Mouse (Mus musculus) ES-E14 (cell line): Measurements from ENCODE around the gene Atrn. TPM values are rescaled to one million over a fixed set of nuclear protein-coding genes. Genes with fewer than 3 reads are reported as not detected.

Experiments
- DNase-seq: peaks from one replicate; pipeline ENCODE4 v3.0.0-alpha.2; 2013; ENCODE audit warnings: low read depth, low spot score
- H3K27ac ChIP-seq: 2 replicates; pipeline ENCODE4 v1.5.1; 2012; ENCODE audit warnings: low read depth, mild to moderate bottlenecking, low read length, moderate library complexity, mixed read lengths; ENCODE audit not compliant: poor library complexity, insufficient read depth, severe bottlenecking
- H3K36me3 ChIP-seq: 2 replicates; pipeline ENCODE4 v1.6.1; 2012; ENCODE audit warnings: mild to moderate bottlenecking, low read length, moderate library complexity, mixed read lengths; ENCODE audit not compliant: control insufficient read depth, poor library complexity, insufficient read depth, severe bottlenecking
- H3K4me1 ChIP-seq, 2 experiments: fragments of 150-350 bp in 1 of 2; sonication (generic) in 1 of 2; 2 replicates each; pipeline ENCODE4 v1.6.1; 2012; ENCODE audit warnings: low read length in 2 of 2, mild to moderate bottlenecking in 1 of 2, mixed read lengths in 1 of 2; ENCODE audit not compliant: control insufficient read depth in 2 of 2, insufficient read depth in 2 of 2, poor library complexity in 1 of 2
- H3K4me3 ChIP-seq, 2 experiments: fragments of 150-350 bp in 1 of 2; sonication (generic) in 1 of 2; 2 replicates each; pipeline ENCODE4 v1.5.1; 2012; ENCODE audit warnings: low read length in 2 of 2, low read depth in 1 of 2, mild to moderate bottlenecking in 1 of 2, mixed read lengths in 1 of 2; ENCODE audit not compliant: insufficient read depth in 1 of 2, poor library complexity in 1 of 2, severe bottlenecking in 1 of 2
- H3K9ac ChIP-seq: 2 replicates; pipeline ENCODE4 v1.6.1; 2012; ENCODE audit warnings: low read depth, mild to moderate bottlenecking, low read length, mixed read lengths; ENCODE audit not compliant: poor library complexity, insufficient read depth, severe bottlenecking
- H3K9me3 ChIP-seq: fragments of 150-350 bp; sonication (generic); 2 replicates; pipeline ENCODE4 v1.6.1; 2012; ENCODE audit warnings: low read depth, mild to moderate bottlenecking, low read length; ENCODE audit not compliant: control insufficient read depth, insufficient read depth
- CHD2 ChIP-seq: IDR thresholded peaks from 2 replicates; pipeline ENCODE4 v1.6.1; 2014; ENCODE audit warnings: mild to moderate bottlenecking, low read depth, low read length, inconsistent platforms
- HCFC1 ChIP-seq: IDR thresholded peaks from 2 replicates; pipeline ENCODE4 v1.6.1; 2012; ENCODE audit warnings: low read length, inconsistent platforms, borderline replicate concordance; ENCODE audit not compliant: insufficient read depth
- MAFK ChIP-seq: IDR thresholded peaks from 2 replicates; pipeline ENCODE4 v1.6.1; 2014; ENCODE audit warnings: mild to moderate bottlenecking, low read depth, low read length, inconsistent platforms; ENCODE audit not compliant: insufficient read depth
- ZC3H11A ChIP-seq: IDR thresholded peaks from 2 replicates; pipeline ENCODE4 v1.6.1; 2012; ENCODE audit warnings: low read depth, mild to moderate bottlenecking, inconsistent platforms, low read length, borderline replicate concordance
- ZNF384 ChIP-seq: IDR thresholded peaks from 2 replicates; pipeline ENCODE4 v1.6.1; 2012; ENCODE audit warnings: low read depth, low read length, inconsistent platforms
- in situ Hi-C, 2 experiments: fragments of 600-800 bp; cut with MboI; formaldehyde crosslinking; loops; one replicate each; pipeline ENCODE4 v1.15.1; 2025; ENCODE audit warnings: low sequenced_read_pairs in 2 of 2, inconsistent platforms in 1 of 2; ENCODE audit not compliant: unreplicated experiment in 2 of 2
- total RNA-seq: library from RNA; depleted of rRNA; stranded (reverse); fragments of 300-350 nt; gene quantifications from 2 replicates; pipeline ENCODE4 v1.2.3, GENCODE M21; 2012

Atrn gene
- total RNA-seq, 1 experiment, result 17.0 TPM

DNA sequence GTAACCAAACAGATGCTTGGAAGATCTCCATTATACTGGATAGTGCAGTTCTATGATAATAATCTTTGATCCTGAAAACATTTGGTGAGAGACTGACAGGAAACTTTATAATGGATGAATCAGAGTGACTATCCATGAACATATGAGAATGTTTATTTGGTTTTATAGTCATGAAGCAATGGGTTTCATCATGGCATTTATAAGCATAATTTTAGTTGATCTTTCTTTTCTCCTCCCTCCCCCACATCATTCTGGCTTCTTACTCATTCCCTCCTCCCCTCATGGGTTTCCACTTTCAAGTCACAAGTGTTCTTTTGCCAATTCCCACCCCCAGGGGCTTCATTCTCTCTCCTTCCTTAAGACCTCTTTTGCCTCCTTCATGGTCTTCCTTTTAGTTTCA is 19.3 kb upstream of the Atrn start:
- DNase-seq, result no peak
- Histone ChIP-seq H3K4me3 (no peak overlapping the region), H3K27ac (no peak overlapping the region)

DNA sequence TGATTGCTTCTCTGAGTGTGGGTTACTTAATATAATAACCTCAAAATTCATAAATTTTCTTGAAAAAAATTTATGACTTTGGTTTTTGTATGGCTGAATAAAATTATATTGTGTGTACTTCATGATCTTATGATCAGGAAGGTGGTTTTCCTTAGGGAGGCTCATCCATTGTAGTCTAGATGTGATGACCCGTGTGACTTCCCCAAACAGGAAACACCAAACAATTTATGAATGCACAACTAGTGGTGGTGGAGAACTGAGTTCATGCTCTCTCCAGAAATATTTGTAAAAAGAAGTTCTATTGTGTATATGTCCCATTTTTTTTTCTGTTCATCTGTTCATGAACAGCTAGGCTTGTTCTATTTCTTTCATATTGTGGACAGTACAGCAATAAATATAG is 18.8 kb upstream of the Atrn start:
- TF ChIP-seq ZC3H11A (no peak), ZNF384 (no peak), CHD2 (no peak), HCFC1 (no peak), MAFK (no peak)
- Histone ChIP-seq H3K4me1 (no peaks in the 10 kb centered on the region), H3K9me3 (no peaks in the 10 kb centered on the region), H3K27ac (no peak overlapping the region), H3K9ac (no peak overlapping the region), H3K36me3 (no peaks in the 10 kb centered on the region), H3K4me3 (no peak overlapping the region)
- in situ Hi-C loops, result no loop called here
- no peak for DNase-seq

More for the DNA sequence above, 19.3 kb upstream of the Atrn start:
- Histone ChIP-seq H3K9ac (no peak overlapping the region), H3K36me3 (no peaks in the 10 kb centered on the region), H3K9me3 (no peaks in the 10 kb centered on the region), H3K4me1 (no peaks in the 10 kb centered on the region)
- TF ChIP-seq ZNF384 (no peak), MAFK (no peak), HCFC1 (no peak), CHD2 (no peak)
- in situ Hi-C loops, result no loop called here

DNA sequence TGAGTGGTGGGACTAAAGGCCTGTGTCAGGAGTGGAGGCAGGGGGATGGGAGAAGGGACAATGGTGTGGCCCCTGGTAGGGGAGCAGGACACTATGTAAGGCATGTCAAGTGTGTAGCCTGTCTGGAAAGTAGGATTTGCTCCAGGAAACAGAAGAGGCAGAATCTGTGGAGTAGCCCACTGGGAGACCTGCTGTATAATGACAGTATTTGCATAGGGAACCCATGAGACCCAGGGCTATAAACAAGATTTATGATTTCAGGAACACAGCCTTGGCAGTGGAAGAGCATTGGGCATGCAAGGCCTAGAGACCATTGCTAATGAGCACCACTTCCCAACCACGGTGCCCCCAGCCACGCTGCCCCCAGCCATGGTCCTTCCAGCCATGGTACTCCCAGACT is 9.4 kb upstream of the Atrn start:
- Histone ChIP-seq H3K9ac (no peak overlapping the region), H3K27ac (no peak overlapping the region), H3K9me3 (no peaks in the 10 kb centered on the region), H3K4me1 (peaks cover 0 to 3% of the 10 kb centered on the region in 2 experiments; a peak in 1 of 4 replicates), H3K4me3 (no peak overlapping the region), H3K36me3 (no peaks in the 10 kb centered on the region)
- no peak for DNase-seq
- in situ Hi-C loops, result no loop called here
- no peak for TF ChIP-seq MAFK
- no peak for TF ChIP-seq HCFC1
- TF ChIP-seq ZNF384, result no peak
- TF ChIP-seq ZC3H11A, result no peak

DNA sequence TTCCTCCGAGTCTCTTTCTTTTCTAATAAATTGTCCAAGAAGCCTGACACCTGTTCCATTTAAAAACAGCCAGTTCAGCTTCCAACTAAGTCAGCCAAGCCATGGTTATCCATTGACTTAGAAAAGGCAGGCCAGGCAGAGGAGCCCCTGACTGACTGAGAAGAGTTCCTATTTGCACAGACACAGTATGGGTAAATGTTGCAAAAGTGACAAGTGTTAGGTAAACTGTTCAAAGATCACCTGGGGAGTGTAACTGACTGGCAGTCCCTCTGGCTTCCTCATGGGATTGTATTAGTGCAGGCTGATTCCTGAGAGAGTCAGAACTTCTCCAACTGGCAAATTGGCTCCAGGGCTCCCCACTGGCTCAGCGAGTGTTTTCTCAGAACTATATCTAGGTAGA is 8.4 kb upstream of the Atrn start:
- H3K9ac ChIP-seq, result no peak overlapping the region
- no peaks in the 10 kb centered on the region for H3K36me3 ChIP-seq
- in situ Hi-C loops, result no loop called here
- H3K9me3 ChIP-seq, result no peaks in the 10 kb centered on the region
- peaks cover 0 to 3% of the 10 kb centered on the region in 2 experiments; a peak in 1 of 4 replicates for H3K4me1 ChIP-seq
- H3K27ac ChIP-seq, result no peak overlapping the region
- no peak for DNase-seq
- no peak overlapping the region for H3K4me3 ChIP-seq
- TF ChIP-seq ZNF384 (no peak), MAFK (no peak), ZC3H11A (no peak), CHD2 (no peak), HCFC1 (no peak)

DNA sequence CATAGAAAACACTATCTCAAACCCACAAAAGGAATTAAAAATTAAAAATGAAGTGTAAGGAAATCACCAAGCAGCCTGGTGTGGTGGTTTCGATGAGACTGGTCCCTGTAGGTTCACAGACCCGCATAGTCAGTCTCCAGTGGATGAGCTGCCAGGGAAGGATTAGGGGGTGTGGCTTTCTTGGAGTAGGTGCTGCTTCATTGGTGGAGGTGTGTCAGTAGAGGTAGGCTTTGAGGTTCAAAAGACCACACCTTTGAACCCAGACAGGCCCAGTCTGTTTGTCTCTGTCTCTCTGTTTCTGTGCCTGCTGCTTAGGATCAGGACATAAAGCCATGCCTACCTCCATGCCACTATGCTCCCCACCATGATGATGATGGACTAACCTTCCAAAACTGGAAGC is 7.5 kb upstream of the Atrn start:
- DNase-seq, result no peak
- TF ChIP-seq CHD2 (no peak), HCFC1 (no peak), ZNF384 (no peak), ZC3H11A (no peak), MAFK (no peak)

More for the DNA sequence above, 7.5 kb upstream of the Atrn start:
- Histone ChIP-seq H3K9ac (no peak overlapping the region), H3K4me3 (no peak overlapping the region), H3K9me3 (no peaks in the 10 kb centered on the region), H3K27ac (no peak overlapping the region), H3K36me3 (no peaks in the 10 kb centered on the region), H3K4me1 (peaks cover 0 to 3% of the 10 kb centered on the region in 2 experiments; a peak in 1 of 4 replicates)
- in situ Hi-C loops, result no loop called here
